Mouse (Mus musculus) limb, embryonic 10.5 days (tissue): ENCODE results near the gene Ppp1r15a. TPM values are rescaled to one million over a fixed set of nuclear protein-coding genes. Genes with fewer than 3 reads are reported as not detected.
A peak's percentile ranks its signal among the peaks of the same experiment; 100 is the strongest.

Experiments
- DNase-seq: peaks from one replicate; pipeline ENCODE4 v3.0.0-alpha.2; 2017; ENCODE audit warnings: low spot score
- H3K27ac ChIP-seq: fragments of 300-500 bp; sonication (generic); 2 replicates; pipeline ENCODE4 v1.5.1; 2016; ENCODE audit warnings: mild to moderate bottlenecking
- H3K27me3 ChIP-seq: fragments of 300-500 bp; sonication (generic); 2 replicates; pipeline ENCODE4 v1.6.1; 2016; ENCODE audit warnings: low read depth, mild to moderate bottlenecking; ENCODE audit not compliant: poor library complexity, severe bottlenecking
- H3K36me3 ChIP-seq: fragments of 300-500 bp; sonication (generic); 2 replicates; pipeline ENCODE4 v1.6.1; 2016; ENCODE audit warnings: mild to moderate bottlenecking, moderate library complexity
- H3K4me1 ChIP-seq: fragments of 300-500 bp; sonication (generic); 2 replicates; pipeline ENCODE4 v1.6.1; 2016
- H3K4me3 ChIP-seq: fragments of 300-500 bp; sonication (generic); 2 replicates; pipeline ENCODE4 v1.5.1; 2016; ENCODE audit warnings: mild to moderate bottlenecking, moderate library complexity
- H3K9me3 ChIP-seq: fragments of 300-500 bp; sonication (generic); replicated peaks from 2 replicates; pipeline ENCODE4 v1.6.1; 2016; ENCODE audit warnings: mild to moderate bottlenecking
- WGBS: fragments of 180-500 bp; shearing (Covaris S2); methylation state at CpG from one replicate; pipeline ENCODE4 v1.1.7; 2016; 5-methylcytosine and 5-hydroxymethylcytosine counted together
- polyA plus RNA-seq: library from polyadenylated mRNA; unstranded; fragments of >200 nt; fragmentation: Nextera tagmentation; extraction: Ambion mirVana; gene quantifications from 2 replicates; pipeline ENCODE4 v1.2.1, GENCODE M21; 2016

Gene Ppp1r15a
- polyA plus RNA-seq, 1 experiment from 2014 or later, result 25.7 TPM

DNA sequence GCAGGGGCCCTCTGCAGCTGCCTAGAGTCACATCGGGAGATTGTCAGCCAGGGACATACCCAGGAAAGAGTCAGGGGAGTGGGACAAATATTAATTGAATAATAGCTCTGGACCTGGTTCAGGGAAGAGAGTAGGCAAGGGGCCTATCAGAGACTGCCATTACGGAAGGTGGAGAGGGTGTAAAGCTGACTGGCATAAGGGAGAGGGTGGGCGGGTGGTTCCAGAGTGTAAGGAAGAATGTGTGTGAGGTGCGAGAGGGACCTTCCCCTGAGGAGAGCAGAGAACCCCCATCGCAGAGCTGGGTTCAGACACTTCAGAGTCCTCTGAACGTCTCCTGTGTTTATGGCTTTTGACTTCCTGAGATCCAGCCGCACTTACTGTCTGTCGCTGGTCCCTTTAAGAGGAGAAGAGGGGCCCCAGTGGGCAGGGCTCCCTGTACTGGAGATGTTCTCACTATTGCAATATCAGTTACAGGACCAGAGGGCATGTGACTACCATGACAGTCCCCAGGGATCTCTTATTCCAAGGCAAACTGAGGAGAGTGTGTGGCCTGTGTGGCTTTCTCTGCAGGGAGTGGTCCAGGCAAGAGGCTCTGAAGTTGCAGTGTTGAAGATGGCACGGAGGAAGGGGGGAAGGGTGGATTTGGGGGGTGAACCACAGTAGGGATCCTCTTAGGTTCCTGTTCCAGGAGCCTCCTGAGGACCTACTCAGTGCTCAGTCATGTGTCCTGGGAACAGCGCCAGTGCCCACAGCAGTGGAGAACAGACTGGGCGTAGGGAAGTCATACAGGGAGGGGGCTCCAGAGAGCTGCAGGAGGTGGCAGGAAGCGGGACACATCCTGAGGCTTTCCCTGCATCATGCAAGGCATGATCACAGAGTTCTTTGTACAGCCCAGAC is 35.8 kb upstream of the Ppp1r15a start:
- Histone ChIP-seq H3K36me3 (no peaks in the 10 kb centered on the region), H3K4me3 (no peak overlapping the region), H3K9me3 (no peaks in the 10 kb centered on the region), H3K27me3 (no peaks in the 10 kb centered on the region), H3K27ac (0 out of 2 replicates have a peak overlapping the region, but pooled peaks have one; percentile 16), H3K4me1 (peaks cover 25% of the 10 kb centered on the region)
- no peak for DNase-seq
- 52% methylated on average over 12 of the region's 12 CpGs for WGBS

DNA sequence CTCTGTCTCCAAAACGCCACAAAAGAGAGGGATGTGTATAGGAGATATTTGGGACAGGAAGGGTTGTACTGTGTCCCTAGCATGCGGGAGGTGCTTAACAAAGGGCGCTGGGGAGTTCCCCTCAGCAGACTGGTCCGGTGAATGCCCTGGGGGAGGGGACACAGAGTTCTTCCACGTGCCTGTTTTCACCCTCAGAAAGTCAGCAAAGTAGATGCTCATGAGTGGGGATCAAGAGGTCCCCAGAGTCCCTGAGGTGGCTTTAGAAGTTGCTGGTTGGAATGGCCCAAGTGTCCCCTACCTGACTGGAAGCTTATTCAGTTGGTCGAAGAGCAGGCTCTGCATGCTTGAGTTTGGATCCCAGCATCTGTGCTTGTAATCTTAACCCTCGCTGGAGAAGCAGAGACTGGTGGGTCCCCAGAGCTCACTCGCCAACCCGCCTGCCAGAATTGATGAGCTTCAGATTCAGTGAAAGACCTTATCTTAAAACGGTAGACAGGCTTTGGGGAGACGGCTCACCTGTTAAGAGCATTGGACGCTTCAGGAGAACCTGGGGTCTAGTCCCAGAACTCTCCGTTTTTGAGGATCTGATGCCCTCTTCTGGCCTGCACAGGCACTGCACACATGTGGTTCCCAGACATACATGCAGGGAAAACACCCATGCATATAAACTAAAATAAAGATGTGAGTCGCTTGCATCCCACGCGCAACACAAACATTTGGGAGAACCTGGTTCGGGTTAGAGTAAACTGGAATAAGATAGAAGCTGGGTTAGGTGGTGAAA is 35.0 kb upstream of the Ppp1r15a start:
- Histone ChIP-seq H3K27ac (no peak overlapping the region), H3K27me3 (no peaks in the 10 kb centered on the region), H3K36me3 (no peaks in the 10 kb centered on the region), H3K4me1 (peaks cover 23% of the 10 kb centered on the region), H3K4me3 (no peak overlapping the region), H3K9me3 (no peaks in the 10 kb centered on the region)
- DNase-seq, result peak; percentile 83
- WGBS, result 34% methylated on average over 17 of the region's 17 CpGs

DNA sequence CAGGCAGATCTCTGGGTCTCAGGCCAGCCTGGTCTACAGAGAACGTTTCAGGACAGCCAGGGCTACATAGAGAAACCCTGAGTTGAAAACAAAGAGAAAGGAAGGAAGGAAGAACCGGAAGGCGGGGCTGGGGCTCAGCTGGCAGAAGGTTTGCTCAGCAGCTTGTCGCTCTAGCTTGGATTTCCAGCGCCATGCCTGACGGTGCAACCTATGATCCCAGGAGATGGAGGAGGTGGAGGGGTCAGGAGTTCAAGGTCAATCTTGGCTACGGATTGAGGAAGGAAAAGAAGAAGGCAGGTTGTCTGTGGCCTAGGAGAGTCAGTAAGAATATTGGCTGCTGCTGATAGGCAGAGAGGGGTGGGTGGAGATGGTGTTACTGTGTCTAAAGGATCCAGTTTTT is 34.2 kb upstream of the Ppp1r15a start:
- WGBS, result 89% methylated on average over 7 of the region's 7 CpGs
- H3K9me3 ChIP-seq, result no peaks in the 10 kb centered on the region
- DNase-seq, result no peak
- no peaks in the 10 kb centered on the region for H3K27me3 ChIP-seq
- H3K4me3 ChIP-seq, result no peak overlapping the region
- H3K27ac ChIP-seq, result no peak overlapping the region
- no peaks in the 10 kb centered on the region for H3K36me3 ChIP-seq
- peaks cover 25% of the 10 kb centered on the region for H3K4me1 ChIP-seq

DNA sequence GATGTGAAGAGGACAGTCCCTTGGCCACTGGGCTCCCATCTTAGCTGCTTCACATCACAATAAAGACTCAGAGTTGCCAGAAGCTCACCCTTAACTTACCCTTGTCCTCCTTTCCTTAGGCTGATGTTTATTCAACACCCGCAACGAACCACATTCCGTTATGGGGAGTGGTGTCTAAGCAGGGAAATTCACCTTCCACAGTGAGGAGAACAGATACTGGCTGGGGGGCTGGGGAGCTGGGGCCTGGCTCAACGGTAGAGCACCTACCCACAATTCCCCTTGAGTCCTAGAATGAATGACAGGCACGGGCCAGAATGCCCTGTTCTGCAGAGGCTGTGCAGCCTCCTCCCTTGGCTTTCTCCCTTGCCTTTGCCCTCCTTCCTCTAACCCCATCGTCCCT is 32.8 kb upstream of the Ppp1r15a start:
- Histone ChIP-seq H3K27me3 (no peaks in the 10 kb centered on the region), H3K36me3 (no peaks in the 10 kb centered on the region), H3K27ac (no peak overlapping the region), H3K4me3 (no peak overlapping the region), H3K4me1 (peaks cover 29% of the 10 kb centered on the region), H3K9me3 (no peaks in the 10 kb centered on the region)
- no peak for DNase-seq
- 71% methylated on average over 6 of the region's 6 CpGs for WGBS

DNA sequence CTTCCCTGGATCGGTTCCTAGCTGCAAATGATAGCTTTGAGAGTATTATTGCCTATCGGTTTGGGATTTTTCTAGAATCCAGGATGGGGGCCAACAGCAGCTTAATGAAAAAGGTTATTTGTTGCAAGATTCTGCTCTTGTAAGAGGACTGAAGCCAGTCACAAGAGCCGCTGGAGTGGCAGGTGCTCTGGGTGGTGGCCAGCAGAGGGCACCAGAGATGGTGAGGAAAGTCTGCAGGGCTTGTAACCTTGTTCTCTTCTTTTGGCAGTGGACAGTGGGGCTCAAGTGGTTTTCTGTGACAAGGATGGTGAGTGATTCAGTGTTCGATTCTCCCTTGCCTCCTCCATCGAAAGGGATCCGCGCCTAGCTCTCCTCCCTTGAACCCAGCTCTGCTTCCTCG is 29.7 kb upstream of the Ppp1r15a start:
- whole genome bisulfite sequencing, result 41% methylated on average over 8 of the region's 8 CpGs
- Histone ChIP-seq H3K36me3 (no peaks in the 10 kb centered on the region), H3K9me3 (no peaks in the 10 kb centered on the region), H3K4me1 (peaks cover 23% of the 10 kb centered on the region), H3K27me3 (no peaks in the 10 kb centered on the region), H3K4me3 (no peak overlapping the region), H3K27ac (no peak overlapping the region)
- peak; percentile 89 for DNase-seq

DNA sequence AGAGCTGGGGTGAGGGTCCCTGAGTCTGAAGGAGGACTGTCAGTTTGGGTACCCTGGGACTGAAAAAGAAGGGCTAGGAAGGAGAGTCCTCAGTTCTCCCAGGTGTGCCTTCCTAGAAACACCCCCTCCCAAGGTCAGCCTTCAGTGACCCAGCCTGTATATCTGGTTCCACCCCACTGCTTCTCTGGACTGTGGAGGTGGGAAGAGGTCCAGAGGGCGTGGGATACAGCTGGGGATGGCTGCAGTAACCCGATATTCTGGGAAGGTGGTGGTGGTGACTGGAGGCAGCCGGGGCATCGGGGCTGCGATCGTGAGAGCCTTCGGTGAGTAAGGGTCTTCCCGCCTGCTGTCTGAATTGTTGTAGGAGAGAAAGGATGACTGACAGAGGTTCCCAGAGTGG is 28.7 kb upstream of the Ppp1r15a start, which contains the start of gene Hsd17b14:
Gene Hsd17b14 (plus strand): TSS at position 150 of the 400 bp plus-strand sequence.
- Histone ChIP-seq H3K4me3 (no peak within 1 kb of the TSS), H3K9me3 (no peaks in the 10 kb centered on the region), H3K4me1 (peaks cover 21% of the 10 kb centered on the region), H3K27me3 (no peaks in the 10 kb centered on the region), H3K27ac (no peak within 1 kb of the TSS), H3K36me3 (no peaks in the 10 kb centered on the region)
- DNase-seq, result no peak
- 28% methylated on average over 8 of the region's 8 CpGs for WGBS

DNA sequence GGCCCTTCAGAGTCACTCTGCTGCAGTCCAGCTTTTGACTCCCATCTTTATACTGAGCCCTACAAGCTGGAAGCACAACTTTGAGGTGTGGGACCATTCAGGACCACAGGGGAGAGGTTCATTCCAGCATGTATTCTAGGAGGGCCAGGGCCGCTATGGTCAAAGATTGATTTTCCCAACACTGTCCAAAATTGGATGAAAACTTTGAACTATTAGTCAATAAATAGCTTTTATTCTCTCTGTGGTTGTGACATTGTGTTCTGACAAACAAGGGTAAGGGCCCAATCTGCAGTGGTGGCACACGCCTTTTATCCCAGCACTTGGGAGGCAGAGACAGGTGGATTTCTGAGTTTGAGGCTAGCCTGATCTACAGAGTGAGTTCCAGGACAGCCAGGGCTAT is 27.9 kb upstream of the Ppp1r15a start:
- Histone ChIP-seq H3K4me3 (no peak overlapping the region), H3K4me1 (peaks cover 18% of the 10 kb centered on the region), H3K27ac (no peak overlapping the region), H3K36me3 (no peaks in the 10 kb centered on the region), H3K9me3 (no peaks in the 10 kb centered on the region), H3K27me3 (no peaks in the 10 kb centered on the region)
- no peak for DNase-seq
- WGBS, result 95% methylated on average over 2 of the region's 2 CpGs

DNA sequence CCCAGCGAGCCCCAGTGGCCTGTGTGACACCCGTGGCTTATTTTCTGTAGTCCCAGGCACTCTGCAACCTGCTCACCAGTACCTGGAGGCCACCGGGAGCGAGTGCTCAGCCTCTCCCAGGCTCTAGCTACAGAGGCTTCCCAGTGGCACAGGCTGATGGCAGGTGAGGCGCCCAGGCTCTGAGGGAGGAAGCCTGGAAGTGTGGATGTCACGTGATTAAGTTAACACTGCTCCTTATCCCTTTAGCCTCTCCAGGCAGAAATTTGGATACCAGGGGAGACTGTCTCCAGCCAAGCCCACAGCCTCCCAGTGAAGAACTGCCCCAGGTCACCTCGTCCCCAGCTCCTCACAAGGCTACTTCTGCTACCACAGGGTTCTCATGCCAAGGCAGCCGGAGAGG is 27.5 kb upstream of the Ppp1r15a start:
- Histone ChIP-seq H3K4me3 (no peak overlapping the region), H3K36me3 (no peaks in the 10 kb centered on the region), H3K9me3 (no peaks in the 10 kb centered on the region), H3K27ac (no peak overlapping the region), H3K4me1 (peaks cover 15% of the 10 kb centered on the region), H3K27me3 (no peaks in the 10 kb centered on the region)
- DNase-seq, result no peak
- 63% methylated on average over 8 of the region's 8 CpGs for WGBS

DNA sequence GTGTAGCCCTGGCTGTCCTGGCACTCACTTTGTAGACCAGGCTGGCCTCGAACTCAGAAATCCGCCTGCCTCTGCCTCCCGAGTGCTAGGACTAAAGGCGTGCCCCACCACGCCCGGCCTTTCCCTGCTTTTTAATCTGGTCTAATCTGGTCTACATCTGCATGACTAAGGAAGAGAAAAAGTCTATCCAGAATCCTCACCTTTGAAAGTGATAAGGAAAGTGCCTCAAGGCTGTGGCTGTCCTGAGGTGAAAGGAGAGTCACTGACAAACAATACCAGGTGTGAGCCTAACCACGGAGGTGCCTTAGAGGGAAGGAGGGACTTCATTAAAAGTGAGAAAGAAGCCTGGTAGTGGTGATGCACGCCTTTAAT is 25.4 kb upstream of the Ppp1r15a start:
- H3K36me3 ChIP-seq, result no peaks in the 10 kb centered on the region
- DNase-seq, result no peak
- H3K4me1 ChIP-seq, result peaks cover 15% of the 10 kb centered on the region
- H3K4me3 ChIP-seq, result no peak overlapping the region
- no peaks in the 10 kb centered on the region for H3K9me3 ChIP-seq
- H3K27me3 ChIP-seq, result no peaks in the 10 kb centered on the region
- no peak overlapping the region for H3K27ac ChIP-seq
- WGBS, result 79% methylated on average over 8 of the region's 8 CpGs

DNA sequence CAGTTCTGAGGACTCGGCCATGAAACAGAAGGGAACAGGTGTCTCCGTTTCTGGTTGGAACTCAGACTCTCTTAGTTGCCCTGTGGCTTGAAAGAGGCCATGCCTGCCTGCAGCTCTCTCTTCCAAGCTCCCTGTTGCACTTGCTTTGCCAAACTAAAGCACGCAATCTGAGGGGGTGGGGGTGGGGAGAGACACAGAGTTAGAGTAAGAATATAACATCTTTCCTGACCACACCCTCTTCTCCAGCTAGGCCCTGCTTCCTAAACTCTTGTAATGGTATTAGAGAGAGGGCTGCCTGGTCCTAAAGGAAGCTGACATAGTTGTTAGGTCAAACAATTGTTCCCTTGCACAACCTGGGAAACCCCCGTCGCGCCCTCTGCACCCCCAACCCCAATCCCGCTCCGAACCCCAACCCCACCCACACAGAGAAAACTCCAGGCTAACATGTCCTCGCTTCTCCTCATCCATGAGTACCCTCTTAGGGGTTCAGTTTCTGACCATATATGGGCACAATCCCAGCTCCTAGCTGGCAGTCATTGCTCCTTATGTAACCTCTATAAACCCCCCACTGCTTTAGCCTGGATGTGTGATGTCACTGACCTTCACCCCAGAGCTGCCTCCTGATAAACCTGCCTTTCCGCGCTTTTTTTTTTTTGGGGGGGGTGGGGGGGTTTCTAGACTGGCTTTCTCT is 24.9 kb upstream of the Ppp1r15a start:
- no peaks in the 10 kb centered on the region for H3K27me3 ChIP-seq
- H3K9me3 ChIP-seq, result no peaks in the 10 kb centered on the region
- no peak overlapping the region for H3K4me3 ChIP-seq
- no peaks in the 10 kb centered on the region for H3K36me3 ChIP-seq
- 83% methylated on average over 11 of the region's 11 CpGs for WGBS
- H3K27ac ChIP-seq, result no peak overlapping the region
- H3K4me1 ChIP-seq, result peaks cover 12% of the 10 kb centered on the region
- DNase-seq, result no peak

DNA sequence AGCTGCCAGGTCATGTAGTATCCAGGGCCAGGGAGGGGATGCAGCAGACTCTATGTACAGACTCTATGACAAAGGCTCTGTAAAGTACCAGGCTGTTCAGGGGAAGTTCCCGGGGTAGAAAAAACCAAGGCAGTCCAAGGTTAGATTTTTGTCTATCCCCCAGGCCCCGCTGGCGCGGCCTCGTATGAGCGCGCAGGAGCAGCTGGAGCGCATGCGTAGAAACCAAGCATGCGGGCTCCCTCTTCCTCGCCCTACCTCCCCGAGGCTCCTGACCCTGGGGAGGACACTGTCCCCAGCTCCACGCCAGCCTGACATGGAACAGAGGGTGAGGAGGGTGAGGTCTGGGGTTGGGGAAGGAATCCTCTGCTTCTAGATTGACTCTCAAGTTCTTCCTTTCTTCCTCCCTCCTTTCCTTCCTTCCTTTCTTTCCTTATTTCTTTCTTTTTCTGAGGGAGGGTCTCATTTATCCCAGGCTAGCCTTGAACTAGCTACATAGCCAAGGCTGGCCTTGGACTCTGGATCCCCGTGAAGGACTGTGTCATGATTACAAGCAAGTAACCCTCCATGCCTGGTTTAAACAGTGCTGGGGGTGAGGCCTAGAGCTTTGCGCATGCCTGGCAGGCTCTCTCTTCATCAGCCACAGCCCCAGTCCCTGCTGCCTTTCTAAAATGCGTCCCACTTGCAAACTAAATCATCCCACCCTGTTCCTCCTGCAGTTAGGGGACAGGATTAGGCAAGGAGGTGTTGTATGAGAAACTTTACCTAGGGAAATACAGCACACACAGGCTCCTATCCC is 23.8 kb upstream of the Ppp1r15a start:
- no peak for DNase-seq
- H3K4me1 ChIP-seq, result peaks cover 9% of the 10 kb centered on the region

DNA sequence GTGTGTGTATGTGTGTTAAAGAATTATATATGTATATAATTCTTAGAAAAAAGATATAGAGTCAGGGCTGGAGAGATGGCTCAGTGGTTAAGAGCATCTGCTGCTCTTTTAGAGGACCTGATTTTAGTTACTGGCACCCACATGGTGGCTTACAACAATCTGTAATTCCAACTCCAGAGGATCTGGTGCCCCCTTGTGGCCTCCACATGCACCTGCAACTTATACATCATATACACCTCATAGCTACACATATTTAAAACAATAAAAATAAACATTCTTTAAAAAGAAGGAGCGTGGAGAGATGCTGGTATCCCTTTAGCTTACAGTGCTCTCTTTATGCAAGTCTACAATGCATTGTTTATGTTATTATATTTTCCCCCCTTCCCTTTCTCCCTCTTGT is 18.5 kb upstream of the Ppp1r15a start:
- Histone ChIP-seq H3K27ac (no peak overlapping the region), H3K9me3 (no peaks in the 10 kb centered on the region), H3K27me3 (no peaks in the 10 kb centered on the region), H3K4me1 (no peaks in the 10 kb centered on the region), H3K4me3 (no peak overlapping the region), H3K36me3 (no peaks in the 10 kb centered on the region)
- no peak for DNase-seq
- WGBS, result 93% methylated on average over 1 of the region's 1 CpGs

More for the DNA sequence above, 23.8 kb upstream of the Ppp1r15a start:
- Histone ChIP-seq H3K27ac (peak overlapping the region; percentile 19; the same call in 1 of the 2 replicates), H3K36me3 (no peaks in the 10 kb centered on the region), H3K4me3 (no peak overlapping the region), H3K9me3 (no peaks in the 10 kb centered on the region), H3K27me3 (no peaks in the 10 kb centered on the region)
- 90% methylated on average over 16 of the region's 16 CpGs for WGBS
